Comparison of ENCODE assay signal across 19 mouse cellular contexts in the genomic region with DNA sequence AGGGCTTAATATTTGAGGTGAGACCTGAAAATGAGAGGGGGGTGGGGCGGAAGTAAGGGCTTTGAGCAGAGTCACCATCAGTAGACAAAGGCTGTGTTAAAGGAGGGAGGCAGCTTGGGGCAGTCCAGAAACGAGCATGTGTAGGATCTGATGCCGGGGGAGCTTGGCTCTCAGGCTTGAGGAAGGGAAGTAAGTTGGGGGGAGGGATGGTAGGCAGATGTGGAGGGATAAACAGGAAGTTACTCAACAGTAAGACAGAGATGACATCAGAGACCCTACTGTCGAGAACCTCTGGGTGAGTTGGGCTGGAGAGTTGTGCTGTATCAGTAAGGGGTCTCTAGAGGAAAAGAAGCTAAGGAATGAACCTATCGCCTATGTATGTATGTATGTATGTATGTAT.
DNase-seq lines count a peak whose midpoint lies in the region; ATAC-seq and TF ChIP-seq lines count a peak whose summit lies in the region.
"Had no signal": no experiment of that assay in that cellular context is flagged by ENCODE, and none has a peak within 500 bp of the region (broad histone marks: within the 10 kb centered on the region; RNA-seq: fewer than 3 reads in every experiment).

No protein-coding gene starts in this region.

- peak; percentile 99 for ATAC-seq in granulocyte monocyte progenitor cell, adult 5-6 weeks (replicated peaks; ENCODE audit: poor library complexity, severe bottlenecking)
- ATAC-seq: forebrain, embryonic 16.5 days; hindbrain, embryonic 16.5 days; inflammation-experienced regulatory T-cells, adult 6 months; intestine, postnatal 0 days had no signal

- no peak for TF ChIP-seq CTCF in CH12.LX (conservative IDR thresholded peaks at IDR 0.05 in 1 of 2, IDR thresholded peaks at IDR 0.05 in 1 of 2; ENCODE audit: low read depth in 2 of 2, low read length in 2 of 2)
- TF ChIP-seq CTCF in bone marrow macrophage, adult 2 months (IDR thresholded peaks at IDR 0.05; ENCODE audit: low read depth, low read length): no peak

- H3K4me3 ChIP-seq in CH12.LX (replicated peaks in 1 of 3; ENCODE audit: low read depth in 2 of 3, low read length in 2 of 3, poor library complexity in 1 of 3): no peak overlapping the region
- no peak overlapping the region for H3K4me3 ChIP-seq in bone marrow macrophage, adult 2 months (ENCODE audit: insufficient read depth, low read length)
- H3K4me3 ChIP-seq: embryonic facial prominence, embryonic 13.5 days; forebrain, embryonic 12.5 days; heart, embryonic 13.5 days; hindbrain, embryonic 12.5 days had no signal

- no peaks in the 10 kb centered on the region for H3K9me3 ChIP-seq in CH12.LX (replicated peaks; ENCODE audit: low read length)
- H3K9me3 ChIP-seq: embryonic facial prominence, embryonic 13.5 days; forebrain, embryonic 12.5 days; heart, embryonic 13.5 days had no signal

- no peak for TF ChIP-seq POLR2A in CH12.LX (IDR thresholded peaks at IDR 0.05; ENCODE audit: low read depth, low read length)
- TF ChIP-seq POLR2A in bone marrow macrophage, adult 2 months (IDR thresholded peaks at IDR 0.05; ENCODE audit: borderline replicate concordance, low read depth, low read length): no peak

- dilution Hi-C loops in CH12.LX (cut with MboI; ENCODE audit: extremely low pct_ligation_motif_present, extremely low pct_unique_long_range_greater_than_20kb, low sequenced_read_pairs): no loop called here

- H3K4me2 ChIP-seq in CH12.LX (ENCODE audit: insufficient read depth, low read depth, poor library complexity, severe bottlenecking): no peak overlapping the region
- H3K4me2 ChIP-seq: embryonic facial prominence, embryonic 13.5 days; forebrain, embryonic 12.5 days; heart, embryonic 13.5 days; hindbrain, embryonic 12.5 days had no signal

- peaks cover 0 to 9% of the 10 kb centered on the region in 2 experiments; a peak in 2 of 4 replicates for H3K4me1 ChIP-seq in CH12.LX (ENCODE audit: control insufficient read depth in 1 of 2, insufficient read depth in 2 of 2)
- H3K4me1 ChIP-seq in bone marrow macrophage, adult 2 months (ENCODE audit: control insufficient read depth, insufficient read depth, low read length): peaks cover 21% of the 10 kb centered on the region
- H3K4me1 ChIP-seq: embryonic facial prominence, embryonic 13.5 days; forebrain, embryonic 12.5 days; hindbrain, embryonic 12.5 days had no signal

- in situ Hi-C loops in CH12.LX (cut with MboI; ENCODE audit: low pct_ligation_motif_present, low pct_unique_long_range_greater_than_20kb, low sequenced_read_pairs): no loop called here

- DNase-seq in CH12.LX (ENCODE audit: extremely low read depth): peak; percentile 20
- DNase-seq in kidney, adult 18-20 months: no peak
- DNase-seq in embryo, embryonic 9.5 days (ENCODE audit: extremely low spot score): no peak
- no peak for DNase-seq in layer of hippocampus, adult 9-11 months
- DNase-seq: adrenal gland, postnatal 14 days; cerebellum, adult 2 months; cerebellum, postnatal 10 days; gastrocnemius, postnatal 14 days; heart, postnatal 4 days had no signal

- no peaks in the 10 kb centered on the region for H3K27me3 ChIP-seq in CH12.LX (replicated peaks)
- H3K27me3 ChIP-seq: embryonic facial prominence, embryonic 13.5 days; forebrain, embryonic 12.5 days; heart, embryonic 13.5 days; hindbrain, embryonic 12.5 days had no signal

- no peak overlapping the region for H3K9ac ChIP-seq in CH12.LX (ENCODE audit: insufficient read depth, low read depth)
- H3K9ac ChIP-seq: embryonic facial prominence, embryonic 13.5 days; forebrain, embryonic 12.5 days; heart, embryonic 13.5 days; hindbrain, embryonic 12.5 days had no signal

- no peak for TF ChIP-seq RAD21 in CH12.LX (IDR thresholded peaks at IDR 0.05; ENCODE audit: low read depth, low read length)

- H3K36me3 ChIP-seq in CH12.LX (replicated peaks in 1 of 2; ENCODE audit: control insufficient read depth in 1 of 2, insufficient read depth in 1 of 2, low read length in 1 of 2): no peaks in the 10 kb centered on the region
- H3K36me3 ChIP-seq: embryonic facial prominence, embryonic 13.5 days; forebrain, embryonic 12.5 days; heart, embryonic 13.5 days; hindbrain, embryonic 12.5 days had no signal

- no peaks in the 10 kb centered on the region for H3K79me2 ChIP-seq in CH12.LX (replicated peaks; ENCODE audit: control insufficient read depth, extremely low read depth, insufficient read depth, poor library complexity, severe bottlenecking)

- TF ChIP-seq EP300 in CH12.LX (IDR thresholded peaks at IDR 0.05; ENCODE audit: low read length): no peak

- no peak overlapping the region for H3K27ac ChIP-seq in CH12.LX (ENCODE audit: insufficient read depth, low read depth)
- H3K27ac ChIP-seq in bone marrow macrophage, adult 2 months (ENCODE audit: insufficient read depth, low read depth, low read length): peak overlapping the region; percentile 55
- H3K27ac ChIP-seq: embryonic facial prominence, embryonic 13.5 days; forebrain, embryonic 12.5 days; heart, embryonic 13.5 days; hindbrain, embryonic 12.5 days had no signal

TF ChIP-seq in CH12.LX, 34 proteins besides CTCF, POLR2A, EP300 and RAD21:
- TF ChIP-seq USF1 (IDR thresholded peaks at IDR 0.05; ENCODE audit: low read depth, low read length): no peak
- TF ChIP-seq ELF1 (IDR thresholded peaks at IDR 0.05; ENCODE audit: low read depth, low read length): peak; percentile 31; the same call in 1 of the 2 replicates
